Mouse (Mus musculus) myocyte (in vitro differentiated cells): ENCODE measurements around the gene Vti1a.

Source experiments
- CEBPB ChIP-seq: IDR thresholded peaks from 2 replicates; pipeline ENCODE4 v1.6.1; 2011; ENCODE audit warnings: mild to moderate bottlenecking, moderate library complexity; ENCODE audit not compliant: poor library complexity, insufficient read depth, severe bottlenecking
- POLR2A ChIP-seq: IDR thresholded peaks from one replicate; pipeline ENCODE4 v1.6.1; 2011; ENCODE audit warnings: low read depth, mild to moderate bottlenecking, control low read depth, moderate library complexity; ENCODE audit not compliant: insufficient read length
- POLR2AphosphoS2 ChIP-seq: IDR thresholded peaks from one replicate; pipeline ENCODE4 v1.6.1; 2011; ENCODE audit warnings: low read depth, control low read depth; ENCODE audit not compliant: insufficient read length
- TCF12 ChIP-seq: IDR thresholded peaks from one replicate; pipeline ENCODE4 v1.6.1; 2011; ENCODE audit warnings: mild to moderate bottlenecking, control low read depth; ENCODE audit not compliant: poor library complexity, insufficient read depth, severe bottlenecking

GRCm38 (mm10) chr19:55316901-55317300, 806 bp downstream of the Vti1a start:
- TF ChIP-seq POLR2A (no peak), CEBPB (no peak), POLR2AphosphoS2 (no peak), TCF12 (no peak)
